ENCODE assay signal across 9 mouse cellular contexts in genomic region chr2:30266392-30266941, GRCm38 (mm10). TPM values are rescaled to one million over a fixed set of nuclear protein-coding genes. Genes with fewer than 3 reads are reported as not detected.
DNase-seq lines count a peak whose midpoint lies in the region; ATAC-seq and TF ChIP-seq lines count a peak whose summit lies in the region.
"Had no signal": no experiment of that assay in that cellular context is flagged by ENCODE, and none has a peak within 500 bp of the region (broad histone marks: within the 10 kb centered on the region; RNA-seq: fewer than 3 reads in every experiment).

No protein-coding gene starts in this region.

- no peak overlapping the region for H3K9ac ChIP-seq in liver, embryonic 14.5 days (replicated peaks)

- no peaks in the 10 kb centered on the region for H3K27me3 ChIP-seq in liver, embryonic 14.5 days (ENCODE audit: control insufficient read depth, insufficient read depth, low read length)

- H3K9me3 ChIP-seq in liver, embryonic 14.5 days (ENCODE audit: control insufficient read depth, low read length) = no peaks in the 10 kb centered on the region

- peak in 1 of 2 experiments; percentile 24 for DNase-seq in layer of hippocampus, adult 2 months (ENCODE audit: low spot score in 2 of 2)
- DNase-seq in layer of hippocampus, adult 8-10 months (ENCODE audit: low spot score in 2 of 2) = no peak
- peak; percentile 71 for DNase-seq in brain, embryonic 14.5 days (ENCODE audit: low read depth)
- peak; percentile 68 for DNase-seq in gastrocnemius, postnatal 10 days
- DNase-seq in induced T-regulatory cell, adult 2 months (ENCODE audit: low read depth) = peak; percentile 41
- DNase-seq in liver, embryonic 14.5 days (ENCODE audit: low read depth in 3 of 3, low spot score in 3 of 3) = peak in 1 of 3 experiments; percentile 31
- DNase-seq in spleen, adult 12 weeks (ENCODE audit: low spot score) = no peak

- H3K36me3 ChIP-seq in liver, embryonic 14.5 days (replicated peaks; ENCODE audit: control insufficient read depth, insufficient read depth, low read depth) = peaks cover 16% of the 10 kb centered on the region

- no peak for TF ChIP-seq EP300 in liver, embryonic 14.5 days (IDR thresholded peaks at IDR 0.05; ENCODE audit: low read depth)

- WGBS in liver, embryonic 14.5 days (ENCODE audit: insufficient replicate concordance) = 30% methylated on average over 4 of the region's 4 CpGs
- WGBS in olfactory bulb, adult 2 months = 12% methylated on average over 4 of the region's 4 CpGs

- peaks cover 0 to 23% of the 10 kb centered on the region in 2 experiments; a peak in 3 of 4 replicates for H3K4me1 ChIP-seq in liver, embryonic 14.5 days (replicated peaks; ENCODE audit: control insufficient read depth in 2 of 2, insufficient read depth in 2 of 2, low read length in 1 of 2)
- peaks cover 20% of the 10 kb centered on the region for H3K4me1 ChIP-seq in olfactory bulb, adult 2 months (ENCODE audit: control insufficient read depth, insufficient read depth, low read length)

- TF ChIP-seq CTCF in layer of hippocampus, adult 2 months (conservative IDR thresholded peaks at IDR 0.05) = no peak
- TF ChIP-seq CTCF in brain, embryonic 14.5 days (IDR thresholded peaks at IDR 0.05; ENCODE audit: borderline replicate concordance, extremely low read depth, insufficient read depth, insufficient read length) = no peak
- TF ChIP-seq CTCF in liver, embryonic 14.5 days (IDR thresholded peaks at IDR 0.05; ENCODE audit: low read depth) = no peak
- TF ChIP-seq CTCF in olfactory bulb, adult 2 months (IDR thresholded peaks at IDR 0.05; ENCODE audit: insufficient read depth, low read depth, low read length) = no peak

- no peak overlapping the region; the same call in 1 of the 2 replicates for H3K4me3 ChIP-seq in layer of hippocampus, adult 2 months
- H3K4me3 ChIP-seq in liver, embryonic 14.5 days (ENCODE audit: insufficient read depth in 1 of 2, low read depth in 2 of 2, low read length in 2 of 2) = peak overlapping the region; percentile 13 to 22; a peak in 2 of 4 replicates
- H3K4me3 ChIP-seq in olfactory bulb, adult 2 months (ENCODE audit: insufficient read depth, low read depth, low read length) = no peak overlapping the region

- TF ChIP-seq POLR2A in brain, embryonic 14.5 days (IDR thresholded peaks at IDR 0.05; ENCODE audit: borderline replicate concordance, extremely low read depth, insufficient read depth, insufficient read length, poor library complexity, severe bottlenecking) = no peak
- TF ChIP-seq POLR2A in olfactory bulb, adult 2 months (IDR thresholded peaks at IDR 0.05; ENCODE audit: insufficient read depth, low read depth, low read length) = no peak

- ATAC-seq in liver, embryonic 14.5 days (ENCODE audit: insufficient read depth) = peak; percentile 56

- H3K27ac ChIP-seq in layer of hippocampus, adult 2 months = peak overlapping the region; percentile 94
- H3K27ac ChIP-seq in liver, embryonic 14.5 days = peak overlapping the region; percentile 52
- H3K27ac ChIP-seq in olfactory bulb, adult 2 months (ENCODE audit: insufficient read depth, low read depth, low read length) = peak overlapping the region; percentile 84

- peak overlapping the region; percentile 17 for H3K4me2 ChIP-seq in liver, embryonic 14.5 days (ENCODE audit: low read depth)

RNA-seq across cellular contexts. Expression of gene Phyhd1, which starts 0.5 kb away (rescaled TPM):
- total RNA-seq in layer of hippocampus, adult 2 months (2021) = 10 to 100 TPM; 21.5 to 22.2 TPM
- 10 to 100 TPM; 19.3 to 33.3 (median 24.4) TPM for total RNA-seq in layer of hippocampus, adult 8-10 months (2022)
- 11.8 and 21.8 TPM in 2 replicates for polyA plus RNA-seq in brain, embryonic 14.5 days (2012; rRNA removed)
- total RNA-seq in gastrocnemius, postnatal 10 days (2021) = 10 to 100 TPM; 11.3 to 12.4 TPM
- polyA plus RNA-seq in liver, embryonic 14.5 days (2012; rRNA removed) = 15.9 and 18.1 TPM in 2 replicates
- 9.8 and 10.3 TPM in 2 replicates for polyA plus RNA-seq in liver, embryonic 14.5 days (2014; fragmentation: Nextera tagmentation; extraction: Ambion mirVana)
- not detected in 2 replicates for polyA plus RNA-seq in olfactory bulb, adult 2 months (2012; ENCODE audit: insufficient read depth, insufficient read length, low replicate concordance, missing spikeins)

RNA-seq across cellular contexts. Expression of gene Gm28038, which starts 14.4 kb away (rescaled TPM):
- not detected for total RNA-seq in layer of hippocampus, adult 2 months (2021)
- not detected for total RNA-seq in layer of hippocampus, adult 8-10 months (2022)
- polyA plus RNA-seq in brain, embryonic 14.5 days (2012; rRNA removed) = not detected in 2 replicates
- total RNA-seq in gastrocnemius, postnatal 10 days (2021) = not detected
- polyA plus RNA-seq in liver, embryonic 14.5 days (2012; rRNA removed) = not detected in 2 replicates
- polyA plus RNA-seq in liver, embryonic 14.5 days (2014; fragmentation: Nextera tagmentation; extraction: Ambion mirVana) = not detected in 2 replicates
- not detected in 2 replicates for polyA plus RNA-seq in olfactory bulb, adult 2 months (2012; ENCODE audit: insufficient read depth, insufficient read length, low replicate concordance, missing spikeins)
- polyA plus RNA-seq: neural tube, embryonic 11.5 days had no signal

RNA-seq across cellular contexts. Expression of gene Dolk, which starts 19.7 kb away (rescaled TPM):
- total RNA-seq in layer of hippocampus, adult 2 months (2021) = 10 to 100 TPM; 22.1 to 22.2 TPM
- total RNA-seq in layer of hippocampus, adult 8-10 months (2022) = 10 to 100 TPM; 20.4 to 24.6 (median 23.6) TPM
- polyA plus RNA-seq in brain, embryonic 14.5 days (2012; rRNA removed) = 15.7 TPM in 2 replicates
- total RNA-seq in gastrocnemius, postnatal 10 days (2021) = 10 to 100 TPM; 17.3 to 18.3 TPM
- polyA plus RNA-seq in liver, embryonic 14.5 days (2012; rRNA removed) = 4.6 and 5.1 TPM in 2 replicates
- polyA plus RNA-seq in liver, embryonic 14.5 days (2014; fragmentation: Nextera tagmentation; extraction: Ambion mirVana) = 10.9 and 11.4 TPM in 2 replicates
- not detected in 2 replicates for polyA plus RNA-seq in olfactory bulb, adult 2 months (2012; ENCODE audit: insufficient read depth, insufficient read length, low replicate concordance, missing spikeins)

RNA-seq across cellular contexts. Expression of gene Nup188, which starts 19.7 kb away (rescaled TPM):
- total RNA-seq in layer of hippocampus, adult 2 months (2021) = 10 to 100 TPM; 19.0 to 25.9 TPM
- 10 to 100 TPM; 18.6 to 22.4 (median 20.6) TPM for total RNA-seq in layer of hippocampus, adult 8-10 months (2022)
- 46.3 and 48.7 TPM in 2 replicates for polyA plus RNA-seq in brain, embryonic 14.5 days (2012; rRNA removed)
- total RNA-seq in gastrocnemius, postnatal 10 days (2021) = 10 to 100 TPM; 15.9 to 18.1 TPM
- 15.7 and 16.1 TPM in 2 replicates for polyA plus RNA-seq in liver, embryonic 14.5 days (2012; rRNA removed)
- 19.1 and 20.8 TPM in 2 replicates for polyA plus RNA-seq in liver, embryonic 14.5 days (2014; fragmentation: Nextera tagmentation; extraction: Ambion mirVana)
- polyA plus RNA-seq in olfactory bulb, adult 2 months (2012; ENCODE audit: insufficient read depth, insufficient read length, low replicate concordance, missing spikeins) = not detected in 2 replicates

RNA-seq across cellular contexts. Expression of gene Gm28035, which starts 26.1 kb away (rescaled TPM):
- 10 to 100 TPM in 1 of 2 experiments, 1 to 10 TPM in 1; 8.7 to 10.9 TPM for total RNA-seq in layer of hippocampus, adult 2 months (2021)
- total RNA-seq in layer of hippocampus, adult 8-10 months (2022) = 10 to 100 TPM in 2 of 4 experiments, 1 to 10 TPM in 2; 6.7 to 11.6 (median 9.9) TPM
- 14.8 and 23.6 TPM in 2 replicates for polyA plus RNA-seq in brain, embryonic 14.5 days (2012; rRNA removed)
- under 1 TPM; 0.42 to 0.86 TPM for total RNA-seq in gastrocnemius, postnatal 10 days (2021)
- 0.90 and 1.1 TPM in 2 replicates for polyA plus RNA-seq in liver, embryonic 14.5 days (2012; rRNA removed)
- 0.04 TPM in 1 of 2 replicates, not detected in the other for polyA plus RNA-seq in liver, embryonic 14.5 days (2014; fragmentation: Nextera tagmentation; extraction: Ambion mirVana)
- polyA plus RNA-seq in olfactory bulb, adult 2 months (2012; ENCODE audit: insufficient read depth, insufficient read length, low replicate concordance, missing spikeins) = not detected in 2 replicates

Comparison
In these comparisons a context has a peak if more than half of its experiments do, and no peak if none do; other contexts are left out.
1. DNase-seq: peak in brain, embryonic 14.5 days (single experiment), gastrocnemius, postnatal 10 days (single experiment) and induced T-regulatory cell, adult 2 months (single experiment); none in layer of hippocampus, adult 8-10 months (0 of 2) and spleen, adult 12 weeks (single experiment).
2. H3K4me3 ChIP-seq: peak in liver, embryonic 14.5 days (2 of 2); none in layer of hippocampus, adult 2 months (single experiment) and olfactory bulb, adult 2 months (single experiment).
3. Peak in every context shown above with its lines, with median percentiles within 50 percentile points of each other: H3K27ac ChIP-seq.